Mouse (Mus musculus) frontal cortex, postnatal 14 days (tissue): ENCODE results near the gene Prl7a2.

Experiments
- DNase-seq, 2 experiments: peaks; one replicate each; pipeline ENCODE4 v3.0.0; 2022; ENCODE audit warnings: low spot score in 2 of 2

The Prl7a2 gene

GRCm38 (mm10) chr13:27667936-27668335, at the start of gene Prl7a2:
Gene Prl7a2 (minus strand): TSS chr13:27668036.
- DNase-seq, result no peak

- DNase-seq, result no peak
Observed at GRCm38 (mm10) chr13:27716636-27717035, 48.8 kb upstream of the Prl7a2 start, which contains the start of gene Prl7d1. Gene Prl7d1 (minus strand): TSS chr13:27716736.

GRCm38 (mm10) chr13:27706521-27706920, 38.7 kb upstream of the Prl7a2 start:
- no peak for DNase-seq

- no peak for DNase-seq
Observed at GRCm38 (mm10) chr13:27660747-27661146, 7.1 kb downstream of the Prl7a2 start.

- no peak for DNase-seq
Observed at GRCm38 (mm10) chr13:27642393-27642792, 25.4 kb downstream of the Prl7a2 start, which contains the start of gene Prl7a1. Gene Prl7a1 (minus strand): TSS chr13:27642493.

GRCm38 (mm10) chr13:27610482-27610881, 57.4 kb downstream of the Prl7a2 start, which contains the start of gene Prl7b1:
Gene Prl7b1 (minus strand): TSS chr13:27610582.
- no peak for DNase-seq
